Mouse (Mus musculus): ENCODE data around the gene Mnd1. TPM values are rescaled to one million over a fixed set of nuclear protein-coding genes. Genes with fewer than 3 reads are reported as not detected.

The Mnd1 gene
- total RNA-seq, 1 experiment = 31.9 TPM

- Histone ChIP-seq H3K4me1 (ENCODE audit: control insufficient read depth in 2 of 2, insufficient read depth in 2 of 2, low read length in 2 of 2, poor library complexity in 1 of 2) (no peaks in the 10 kb centered on the region), H3K4me3 (ENCODE audit: insufficient read depth in 1 of 2, low read depth in 1 of 2, low read length in 2 of 2, poor library complexity in 1 of 2, severe bottlenecking in 1 of 2) (no peak overlapping the region), H3K36me3 (ENCODE audit: control insufficient read depth, insufficient read depth, low read length, poor library complexity, severe bottlenecking) (peaks cover 2% of the 10 kb centered on the region; the same call in 1 of the 2 replicates), H3K27ac (ENCODE audit: insufficient read depth, low read depth, low read length, poor library complexity, severe bottlenecking) (no peak overlapping the region), H3K9me3 (ENCODE audit: control insufficient read depth, insufficient read depth, low read depth, low read length) (no peaks in the 10 kb centered on the region), H3K9ac (ENCODE audit: insufficient read depth, low read depth, low read length, poor library complexity, severe bottlenecking) (no peak overlapping the region)
- no peak for DNase-seq (ENCODE audit: low read depth, low spot score)
- in situ Hi-C loops (cut with MboI; ENCODE audit: low sequenced_read_pairs in 2 of 2, unreplicated experiment in 2 of 2) = no loop called here
- TF ChIP-seq MAFK (IDR thresholded peaks at IDR 0.05; ENCODE audit: insufficient read depth, low read depth, low read length) (no peak), HCFC1 (IDR thresholded peaks at IDR 0.05; ENCODE audit: borderline replicate concordance, insufficient read depth, low read length) (no peak), ZC3H11A (IDR thresholded peaks at IDR 0.05; ENCODE audit: borderline replicate concordance, low read depth, low read length) (no peak), ZNF384 (IDR thresholded peaks at IDR 0.05; ENCODE audit: low read depth, low read length) (no peak), CHD2 (IDR thresholded peaks at IDR 0.05; ENCODE audit: low read depth, low read length) (no peak)
Observed at GRCm38 (mm10) chr3:84135933-84136332, 19.7 kb downstream of the Mnd1 start.

- Histone ChIP-seq H3K9me3 (ENCODE audit: control insufficient read depth, insufficient read depth, low read depth, low read length) (no peaks in the 10 kb centered on the region), H3K4me3 (ENCODE audit: insufficient read depth in 1 of 2, low read depth in 1 of 2, low read length in 2 of 2, poor library complexity in 1 of 2, severe bottlenecking in 1 of 2) (no peak overlapping the region), H3K9ac (ENCODE audit: insufficient read depth, low read depth, low read length, poor library complexity, severe bottlenecking) (no peak overlapping the region), H3K36me3 (ENCODE audit: control insufficient read depth, insufficient read depth, low read length, poor library complexity, severe bottlenecking) (peaks cover 2% of the 10 kb centered on the region; the same call in 1 of the 2 replicates), H3K4me1 (ENCODE audit: control insufficient read depth in 2 of 2, insufficient read depth in 2 of 2, low read length in 2 of 2, poor library complexity in 1 of 2) (no peaks in the 10 kb centered on the region), H3K27ac (ENCODE audit: insufficient read depth, low read depth, low read length, poor library complexity, severe bottlenecking) (no peak overlapping the region)
- no peak for TF ChIP-seq CHD2 (IDR thresholded peaks at IDR 0.05; ENCODE audit: low read depth, low read length)
- TF ChIP-seq ZC3H11A (IDR thresholded peaks at IDR 0.05; ENCODE audit: borderline replicate concordance, low read depth, low read length) = no peak
- TF ChIP-seq ZNF384 (IDR thresholded peaks at IDR 0.05; ENCODE audit: low read depth, low read length) = no peak
- TF ChIP-seq MAFK (IDR thresholded peaks at IDR 0.05; ENCODE audit: insufficient read depth, low read depth, low read length) = no peak
- TF ChIP-seq HCFC1 (IDR thresholded peaks at IDR 0.05; ENCODE audit: borderline replicate concordance, insufficient read depth, low read length) = no peak
- peak; percentile 29 for DNase-seq (ENCODE audit: low read depth, low spot score)
- in situ Hi-C loops (cut with MboI; ENCODE audit: low sequenced_read_pairs in 2 of 2, unreplicated experiment in 2 of 2) = no loop called here
Observed at GRCm38 (mm10) chr3:84135387-84135786, 20.2 kb downstream of the Mnd1 start.

GRCm38 (mm10) chr3:84131369-84131768 lies 24.2 kb downstream of the Mnd1 start:
- Histone ChIP-seq H3K27ac (ENCODE audit: insufficient read depth, low read depth, low read length, poor library complexity, severe bottlenecking) (no peak overlapping the region), H3K36me3 (ENCODE audit: control insufficient read depth, insufficient read depth, low read length, poor library complexity, severe bottlenecking) (peaks cover 5% of the 10 kb centered on the region; the same call in 1 of the 2 replicates), H3K4me3 (ENCODE audit: insufficient read depth in 1 of 2, low read depth in 1 of 2, low read length in 2 of 2, poor library complexity in 1 of 2, severe bottlenecking in 1 of 2) (no peak overlapping the region), H3K9ac (ENCODE audit: insufficient read depth, low read depth, low read length, poor library complexity, severe bottlenecking) (no peak overlapping the region), H3K4me1 (ENCODE audit: control insufficient read depth in 2 of 2, insufficient read depth in 2 of 2, low read length in 2 of 2, poor library complexity in 1 of 2) (no peaks in the 10 kb centered on the region; a peak in 1 of 4 replicates), H3K9me3 (ENCODE audit: control insufficient read depth, insufficient read depth, low read depth, low read length) (no peaks in the 10 kb centered on the region)
- TF ChIP-seq HCFC1 (IDR thresholded peaks at IDR 0.05; ENCODE audit: borderline replicate concordance, insufficient read depth, low read length) (no peak), ZNF384 (IDR thresholded peaks at IDR 0.05; ENCODE audit: low read depth, low read length) (no peak), MAFK (IDR thresholded peaks at IDR 0.05; ENCODE audit: insufficient read depth, low read depth, low read length) (no peak), ZC3H11A (IDR thresholded peaks at IDR 0.05; ENCODE audit: borderline replicate concordance, low read depth, low read length) (no peak), CHD2 (IDR thresholded peaks at IDR 0.05; ENCODE audit: low read depth, low read length) (no peak)
- no peak for DNase-seq (ENCODE audit: low read depth, low spot score)
- in situ Hi-C loops (cut with MboI; ENCODE audit: low sequenced_read_pairs in 2 of 2, unreplicated experiment in 2 of 2) = no loop called here

GRCm38 (mm10) chr3:84130776-84131175 lies 24.8 kb downstream of the Mnd1 start:
- Histone ChIP-seq H3K4me1 (ENCODE audit: control insufficient read depth in 2 of 2, insufficient read depth in 2 of 2, low read length in 2 of 2, poor library complexity in 1 of 2) (no peaks in the 10 kb centered on the region; a peak in 1 of 4 replicates), H3K36me3 (ENCODE audit: control insufficient read depth, insufficient read depth, low read length, poor library complexity, severe bottlenecking) (peaks cover 6% of the 10 kb centered on the region; the same call in 1 of the 2 replicates), H3K9me3 (ENCODE audit: control insufficient read depth, insufficient read depth, low read depth, low read length) (peaks cover 6% of the 10 kb centered on the region; the same call in 1 of the 2 replicates), H3K9ac (ENCODE audit: insufficient read depth, low read depth, low read length, poor library complexity, severe bottlenecking) (no peak overlapping the region), H3K4me3 (ENCODE audit: insufficient read depth in 1 of 2, low read depth in 1 of 2, low read length in 2 of 2, poor library complexity in 1 of 2, severe bottlenecking in 1 of 2) (no peak overlapping the region), H3K27ac (ENCODE audit: insufficient read depth, low read depth, low read length, poor library complexity, severe bottlenecking) (no peak overlapping the region)
- TF ChIP-seq CHD2 (IDR thresholded peaks at IDR 0.05; ENCODE audit: low read depth, low read length) (no peak), MAFK (IDR thresholded peaks at IDR 0.05; ENCODE audit: insufficient read depth, low read depth, low read length) (no peak), ZNF384 (IDR thresholded peaks at IDR 0.05; ENCODE audit: low read depth, low read length) (no peak), HCFC1 (IDR thresholded peaks at IDR 0.05; ENCODE audit: borderline replicate concordance, insufficient read depth, low read length) (no peak), ZC3H11A (IDR thresholded peaks at IDR 0.05; ENCODE audit: borderline replicate concordance, low read depth, low read length) (no peak)
- no peak for DNase-seq (ENCODE audit: low read depth, low spot score)
- in situ Hi-C loops (cut with MboI; ENCODE audit: low sequenced_read_pairs in 2 of 2, unreplicated experiment in 2 of 2) = no loop called here

Data from ES-E14 (cell line).